Mouse (Mus musculus): ENCODE data around the gene Clic4. TPM values are rescaled to one million over a fixed set of nuclear protein-coding genes. Genes with fewer than 3 reads are reported as not detected.

The Clic4 gene
- total RNA-seq, 2 experiments from 2014 or later = 251 to 264 TPM

- intact Hi-C loops (cut with DNase I) = no loop called here
- DNase-seq = no peak
Measured at GRCm38 (mm10) chr4:135165761-135166160, 106.9 kb downstream of the Clic4 start.

Other genes with a start within 250 kb of the Clic4 start
- 1 to 10 TPM in 1 of 2 experiments, under 1 TPM in 1; 0.72 to 2.4 TPM for gene Runx3, start 152.2 kb downstream of the Clic4 start, total RNA-seq (2021)
- gene Srrm1, start 80.5 kb upstream of the Clic4 start, total RNA-seq (2021) = 10 to 100 TPM; 74.7 to 82.1 TPM
- gene Ncmap, start 125.4 kb upstream of the Clic4 start, total RNA-seq (2021) = under 1 TPM in 1 of 2 experiments, not detected in 1; 0.60 TPM
- 10 to 100 TPM; 11.2 to 14.4 TPM for gene Rcan3, start 161.0 kb upstream of the Clic4 start, total RNA-seq (2021)
- gene Stpg1, start 222.0 kb upstream of the Clic4 start, total RNA-seq (2021) = under 1 TPM in 1 of 2 experiments, not detected in 1; 0.39 TPM
- gene Nipal3, start 222.2 kb upstream of the Clic4 start, total RNA-seq (2021) = 10 to 100 TPM; 29.3 to 34.0 TPM

Data from heart, postnatal 14 days (tissue).